Mouse (Mus musculus): ENCODE data around the gene Fyn.

DNA sequence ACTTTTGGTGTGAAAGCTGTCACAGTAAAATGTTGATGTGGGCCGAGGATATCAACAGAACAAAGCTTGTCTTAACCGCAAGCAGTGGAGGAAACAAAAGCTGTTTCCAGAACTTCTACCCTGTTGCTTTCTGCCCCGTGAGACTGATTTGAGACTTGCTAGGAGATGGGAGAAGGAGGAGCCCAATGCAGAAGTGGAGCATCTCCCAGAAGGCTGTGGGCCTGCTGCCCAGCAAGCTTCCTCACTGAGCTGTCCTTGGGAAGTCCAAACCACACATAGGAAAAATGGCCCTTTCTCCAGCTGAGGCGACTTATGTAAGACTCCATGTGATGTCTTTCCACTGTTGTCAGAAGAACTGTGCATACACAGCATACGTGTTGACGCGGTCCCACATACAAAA lies 101.7 kb downstream of the Fyn start:
- TF ChIP-seq CTCF (IDR thresholded peaks at IDR 0.05; ENCODE audit: insufficient read depth, low read length): no peak
- TF ChIP-seq POLR2A (IDR thresholded peaks at IDR 0.05; ENCODE audit: borderline replicate concordance, extremely low read depth, low read depth, low read length): no peak

Measured in lung, adult 2 months (tissue).